Mouse (Mus musculus): ENCODE measurements around the gene Dcp1a.

Dcp1a gene

GRCm38 (mm10) chr14:30479361-30479948 is at the start of gene Dcp1a:
Gene Dcp1a (plus strand): TSS chr14:30479535.
- DNase-seq (ENCODE audit: low spot score in 2 of 2): peak; percentile 97 to 98

- no peak for DNase-seq (ENCODE audit: low spot score in 2 of 2)
Observed at GRCm38 (mm10) chr14:30429606-30430005, 49.7 kb upstream of the Dcp1a start.

- DNase-seq (ENCODE audit: low spot score in 2 of 2): no peak
Observed at GRCm38 (mm10) chr14:30430026-30430425, 49.3 kb upstream of the Dcp1a start.

- DNase-seq (ENCODE audit: low spot score in 2 of 2): no peak
Observed at GRCm38 (mm10) chr14:30430446-30430845, 48.9 kb upstream of the Dcp1a start.

- DNase-seq (ENCODE audit: low spot score in 2 of 2): no peak
Observed at GRCm38 (mm10) chr14:30435316-30435715, 44.0 kb upstream of the Dcp1a start.

- DNase-seq (ENCODE audit: low spot score in 2 of 2): no peak
Observed at GRCm38 (mm10) chr14:30439915-30440314, 39.4 kb upstream of the Dcp1a start.

- peak in 1 of 2 experiments; percentile 3 for DNase-seq (ENCODE audit: low spot score in 2 of 2)
Observed at GRCm38 (mm10) chr14:30455801-30456595, 23.3 kb upstream of the Dcp1a start.

GRCm38 (mm10) chr14:30457436-30457835 is 21.9 kb upstream of the Dcp1a start:
- DNase-seq (ENCODE audit: low spot score in 2 of 2): peak; percentile 49 to 63

GRCm38 (mm10) chr14:30457897-30458296 is 21.4 kb upstream of the Dcp1a start:
- DNase-seq (ENCODE audit: low spot score in 2 of 2): peak; percentile 50 to 70

- no peak for DNase-seq (ENCODE audit: low spot score in 2 of 2)
Observed at GRCm38 (mm10) chr14:30458820-30459219, 20.5 kb upstream of the Dcp1a start.

GRCm38 (mm10) chr14:30459891-30460523 is 19.3 kb upstream of the Dcp1a start:
- DNase-seq (ENCODE audit: low spot score in 2 of 2): peak; percentile 73 to 84

- DNase-seq (ENCODE audit: low spot score in 2 of 2): peak in 1 of 2 experiments; percentile 11
Observed at GRCm38 (mm10) chr14:30463312-30463711, 16.0 kb upstream of the Dcp1a start.

GRCm38 (mm10) chr14:30473605-30474004 is 5.7 kb upstream of the Dcp1a start:
- DNase-seq (ENCODE audit: low spot score in 2 of 2): no peak

GRCm38 (mm10) chr14:30474416-30474815 is 4.9 kb upstream of the Dcp1a start:
- DNase-seq (ENCODE audit: low spot score in 2 of 2): no peak

- no peak for DNase-seq (ENCODE audit: low spot score in 2 of 2)
Observed at GRCm38 (mm10) chr14:30491342-30491741, 12.0 kb downstream of the Dcp1a start, which contains the start of gene Cacna1d. Gene Cacna1d (minus strand): TSS chr14:30491455.

- no peak for DNase-seq (ENCODE audit: low spot score in 2 of 2)
Observed at GRCm38 (mm10) chr14:30493276-30493675, 13.9 kb downstream of the Dcp1a start.

GRCm38 (mm10) chr14:30494998-30495397 is 15.7 kb downstream of the Dcp1a start:
- no peak for DNase-seq (ENCODE audit: low spot score in 2 of 2)

- no peak for DNase-seq (ENCODE audit: low spot score in 2 of 2)
Observed at GRCm38 (mm10) chr14:30498202-30498601, 18.9 kb downstream of the Dcp1a start.

- no peak for DNase-seq (ENCODE audit: low spot score in 2 of 2)
Observed at GRCm38 (mm10) chr14:30504990-30505389, 25.7 kb downstream of the Dcp1a start.

GRCm38 (mm10) chr14:30510214-30510763 is 31.0 kb downstream of the Dcp1a start:
- DNase-seq (ENCODE audit: low spot score in 2 of 2): no peak

GRCm38 (mm10) chr14:30512896-30513295 is 33.6 kb downstream of the Dcp1a start:
- DNase-seq (ENCODE audit: low spot score in 2 of 2): no peak
